Mouse (Mus musculus): Measurements from ENCODE around the gene Hhatl.

DNA sequence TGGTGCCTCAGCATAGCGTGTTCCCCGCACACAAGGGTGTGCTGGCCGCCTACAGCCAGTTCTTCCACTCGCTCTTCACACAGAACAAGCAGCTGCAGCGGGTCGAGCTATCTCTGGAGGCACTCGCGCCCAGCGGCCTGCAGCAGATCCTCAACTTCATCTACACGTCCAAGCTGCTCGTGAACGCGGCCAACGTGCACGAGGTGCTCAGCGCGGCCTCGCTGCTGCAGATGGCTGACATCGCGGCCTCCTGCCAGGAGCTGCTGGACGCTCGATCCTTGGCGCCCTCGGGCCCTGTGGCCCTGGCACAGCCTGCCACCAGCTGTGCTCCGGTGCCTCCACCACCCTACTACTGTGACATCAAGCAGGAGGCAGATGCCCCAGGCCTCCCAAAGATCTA is 29.5 kb downstream of the Hhatl start:
- TF ChIP-seq CTCF (IDR thresholded peaks at IDR 0.05; ENCODE audit: low read depth) (no peak), EP300 (IDR thresholded peaks at IDR 0.05; ENCODE audit: low read depth) (no peak)

Data from liver, postnatal 0 days (tissue).